Mouse (Mus musculus): ENCODE results near the gene Jam3. TPM values are rescaled to one million over a fixed set of nuclear protein-coding genes. Genes with fewer than 3 reads are reported as not detected.
A peak's percentile ranks its signal among the peaks of the same experiment; 100 is the strongest.

The Jam3 gene
- polyA plus RNA-seq, 1 experiment from 2014 or later: 163 TPM

GRCm38 (mm10) chr9:27140432-27141065 is 14.7 kb downstream of the Jam3 start:
- no peak for ATAC-seq (ENCODE audit: low FRiP score)
- no peaks in the 10 kb centered on the region for H3K4me1 ChIP-seq (replicated peaks; ENCODE audit: control insufficient read depth, insufficient read depth, low read length)
- peaks cover 6% of the 10 kb centered on the region; the same call in 1 of the 2 replicates for H3K36me3 ChIP-seq (ENCODE audit: control insufficient read depth, insufficient read depth, low read length)

GRCm38 (mm10) chr9:27136651-27137050 is 18.6 kb downstream of the Jam3 start:
- no peak for DNase-seq (ENCODE audit: low spot score)
- Histone ChIP-seq H3K9ac (ENCODE audit: low read depth, low read length) (no peak overlapping the region), H3K9me3 (ENCODE audit: control insufficient read depth, low read length) (no peaks in the 10 kb centered on the region), H3K4me2 (replicated peaks; ENCODE audit: low read depth, low read length) (no peak overlapping the region), H3K4me3 (ENCODE audit: low read depth, low read length) (no peak overlapping the region), H3K27me3 (ENCODE audit: control insufficient read depth, insufficient read depth, low read length) (no peaks in the 10 kb centered on the region), H3K36me3 (ENCODE audit: control insufficient read depth, insufficient read depth, low read length) (peaks cover 3% of the 10 kb centered on the region; the same call in 1 of the 2 replicates), H3K4me1 (replicated peaks; ENCODE audit: control insufficient read depth, insufficient read depth, low read length) (no peaks in the 10 kb centered on the region), H3K27ac (ENCODE audit: low read depth, low read length) (no peak overlapping the region)
- WGBS: 93% methylated on average over 8 of the region's 8 CpGs
- no peak for ATAC-seq (ENCODE audit: low FRiP score)

More at GRCm38 (mm10) chr9:27140432-27141065, 14.7 kb downstream of the Jam3 start:
- Histone ChIP-seq H3K4me2 (replicated peaks; ENCODE audit: low read depth, low read length) (no peak overlapping the region), H3K9ac (ENCODE audit: low read depth, low read length) (no peak overlapping the region), H3K27me3 (ENCODE audit: control insufficient read depth, insufficient read depth, low read length) (no peaks in the 10 kb centered on the region), H3K4me3 (ENCODE audit: low read depth, low read length) (no peak overlapping the region), H3K27ac (ENCODE audit: low read depth, low read length) (no peak overlapping the region), H3K9me3 (ENCODE audit: control insufficient read depth, low read length) (no peaks in the 10 kb centered on the region)
- WGBS: 96% methylated on average over 10 of the region's 10 CpGs
- no peak for DNase-seq (ENCODE audit: low spot score)

- Histone ChIP-seq H3K27me3 (ENCODE audit: control insufficient read depth, insufficient read depth, low read length) (no peaks in the 10 kb centered on the region), H3K4me1 (replicated peaks; ENCODE audit: control insufficient read depth, insufficient read depth, low read length) (no peaks in the 10 kb centered on the region), H3K9ac (ENCODE audit: low read depth, low read length) (no peak overlapping the region), H3K4me3 (ENCODE audit: low read depth, low read length) (no peak overlapping the region), H3K36me3 (ENCODE audit: control insufficient read depth, insufficient read depth, low read length) (no peaks in the 10 kb centered on the region), H3K27ac (ENCODE audit: low read depth, low read length) (no peak overlapping the region), H3K9me3 (ENCODE audit: control insufficient read depth, low read length) (no peaks in the 10 kb centered on the region), H3K4me2 (replicated peaks; ENCODE audit: low read depth, low read length) (no peak overlapping the region)
- DNase-seq (ENCODE audit: low spot score) (no peak), ATAC-seq (ENCODE audit: low FRiP score) (no peak)
- WGBS: 92% methylated on average over 7 of the region's 7 CpGs
Observed at GRCm38 (mm10) chr9:27135372-27135771, 19.8 kb downstream of the Jam3 start.

GRCm38 (mm10) chr9:27134410-27134809 is 20.8 kb downstream of the Jam3 start:
- H3K27me3 ChIP-seq (ENCODE audit: control insufficient read depth, insufficient read depth, low read length): no peaks in the 10 kb centered on the region
- ATAC-seq (ENCODE audit: low FRiP score): no peak
- H3K9me3 ChIP-seq (ENCODE audit: control insufficient read depth, low read length): no peaks in the 10 kb centered on the region
- DNase-seq (ENCODE audit: low spot score): peak; percentile 51
- no peak overlapping the region for H3K27ac ChIP-seq (ENCODE audit: low read depth, low read length)
- H3K4me1 ChIP-seq (replicated peaks; ENCODE audit: control insufficient read depth, insufficient read depth, low read length): no peaks in the 10 kb centered on the region
- no peaks in the 10 kb centered on the region for H3K36me3 ChIP-seq (ENCODE audit: control insufficient read depth, insufficient read depth, low read length)
- H3K4me2 ChIP-seq (replicated peaks; ENCODE audit: low read depth, low read length): no peak overlapping the region
- no peak overlapping the region for H3K9ac ChIP-seq (ENCODE audit: low read depth, low read length)
- no peak overlapping the region for H3K4me3 ChIP-seq (ENCODE audit: low read depth, low read length)
- WGBS: 83% methylated on average over 1 of the region's 1 CpGs

GRCm38 (mm10) chr9:27128629-27129028 is 26.6 kb downstream of the Jam3 start:
- no peaks in the 10 kb centered on the region for H3K4me1 ChIP-seq (replicated peaks; ENCODE audit: control insufficient read depth, insufficient read depth, low read length)
- DNase-seq (ENCODE audit: low spot score): no peak
- no peak overlapping the region for H3K4me2 ChIP-seq (replicated peaks; ENCODE audit: low read depth, low read length)
- no peaks in the 10 kb centered on the region for H3K36me3 ChIP-seq (ENCODE audit: control insufficient read depth, insufficient read depth, low read length)
- no peak overlapping the region for H3K4me3 ChIP-seq (ENCODE audit: low read depth, low read length)
- no peak overlapping the region for H3K9ac ChIP-seq (ENCODE audit: low read depth, low read length)
- H3K27me3 ChIP-seq (ENCODE audit: control insufficient read depth, insufficient read depth, low read length): no peaks in the 10 kb centered on the region
- WGBS: 93% methylated on average over 4 of the region's 4 CpGs
- no peak overlapping the region for H3K27ac ChIP-seq (ENCODE audit: low read depth, low read length)
- ATAC-seq (ENCODE audit: low FRiP score): no peak
- no peaks in the 10 kb centered on the region for H3K9me3 ChIP-seq (ENCODE audit: control insufficient read depth, low read length)

GRCm38 (mm10) chr9:27126543-27126942 is 28.7 kb downstream of the Jam3 start:
- Histone ChIP-seq H3K9me3 (ENCODE audit: control insufficient read depth, low read length) (no peaks in the 10 kb centered on the region), H3K4me1 (replicated peaks; ENCODE audit: control insufficient read depth, insufficient read depth, low read length) (0 out of 2 replicates have a peak, but pooled peaks cover 2% of the 10 kb centered on the region), H3K9ac (ENCODE audit: low read depth, low read length) (no peak overlapping the region), H3K36me3 (ENCODE audit: control insufficient read depth, insufficient read depth, low read length) (no peaks in the 10 kb centered on the region), H3K27ac (ENCODE audit: low read depth, low read length) (no peak overlapping the region), H3K27me3 (ENCODE audit: control insufficient read depth, insufficient read depth, low read length) (no peaks in the 10 kb centered on the region), H3K4me3 (ENCODE audit: low read depth, low read length) (no peak overlapping the region), H3K4me2 (replicated peaks; ENCODE audit: low read depth, low read length) (no peak overlapping the region)
- DNase-seq (ENCODE audit: low spot score): no peak
- ATAC-seq (ENCODE audit: low FRiP score): no peak
- 92% methylated on average over 6 of the region's 6 CpGs for WGBS

GRCm38 (mm10) chr9:27125450-27125849 is 29.8 kb downstream of the Jam3 start:
- no peaks in the 10 kb centered on the region for H3K27me3 ChIP-seq (ENCODE audit: control insufficient read depth, insufficient read depth, low read length)
- no peak for ATAC-seq (ENCODE audit: low FRiP score)
- WGBS: 55% methylated on average over 6 of the region's 6 CpGs
- H3K36me3 ChIP-seq (ENCODE audit: control insufficient read depth, insufficient read depth, low read length): no peaks in the 10 kb centered on the region
- no peak overlapping the region for H3K27ac ChIP-seq (ENCODE audit: low read depth, low read length)
- H3K4me1 ChIP-seq (replicated peaks; ENCODE audit: control insufficient read depth, insufficient read depth, low read length): 0 out of 2 replicates have a peak, but pooled peaks cover 2% of the 10 kb centered on the region
- no peaks in the 10 kb centered on the region for H3K9me3 ChIP-seq (ENCODE audit: control insufficient read depth, low read length)
- no peak overlapping the region for H3K9ac ChIP-seq (ENCODE audit: low read depth, low read length)
- no peak overlapping the region for H3K4me3 ChIP-seq (ENCODE audit: low read depth, low read length)
- no peak overlapping the region for H3K4me2 ChIP-seq (replicated peaks; ENCODE audit: low read depth, low read length)
- no peak for DNase-seq (ENCODE audit: low spot score)

GRCm38 (mm10) chr9:27123947-27124346 is 31.3 kb downstream of the Jam3 start:
- H3K9me3 ChIP-seq (ENCODE audit: control insufficient read depth, low read length): no peaks in the 10 kb centered on the region
- 0 out of 2 replicates have a peak, but pooled peaks cover 2% of the 10 kb centered on the region for H3K4me1 ChIP-seq (replicated peaks; ENCODE audit: control insufficient read depth, insufficient read depth, low read length)
- no peak overlapping the region for H3K9ac ChIP-seq (ENCODE audit: low read depth, low read length)
- WGBS: 76% methylated on average over 2 of the region's 2 CpGs
- H3K27ac ChIP-seq (ENCODE audit: low read depth, low read length): no peak overlapping the region
- no peaks in the 10 kb centered on the region for H3K27me3 ChIP-seq (ENCODE audit: control insufficient read depth, insufficient read depth, low read length)
- no peak overlapping the region for H3K4me2 ChIP-seq (replicated peaks; ENCODE audit: low read depth, low read length)
- no peak for DNase-seq (ENCODE audit: low spot score)
- H3K36me3 ChIP-seq (ENCODE audit: control insufficient read depth, insufficient read depth, low read length): no peaks in the 10 kb centered on the region
- no peak for ATAC-seq (ENCODE audit: low FRiP score)
- H3K4me3 ChIP-seq (ENCODE audit: low read depth, low read length): no peak overlapping the region

- no peaks in the 10 kb centered on the region for H3K9me3 ChIP-seq (ENCODE audit: control insufficient read depth, low read length)
- H3K4me2 ChIP-seq (replicated peaks; ENCODE audit: low read depth, low read length): no peak overlapping the region
- no peak overlapping the region for H3K27ac ChIP-seq (ENCODE audit: low read depth, low read length)
- DNase-seq (ENCODE audit: low spot score) (no peak), ATAC-seq (ENCODE audit: low FRiP score) (0 out of 2 replicates have a peak, but pooled peaks have one; percentile 39)
- H3K27me3 ChIP-seq (ENCODE audit: control insufficient read depth, insufficient read depth, low read length): no peaks in the 10 kb centered on the region
- H3K9ac ChIP-seq (ENCODE audit: low read depth, low read length): no peak overlapping the region
- no peak overlapping the region for H3K4me3 ChIP-seq (ENCODE audit: low read depth, low read length)
- H3K36me3 ChIP-seq (ENCODE audit: control insufficient read depth, insufficient read depth, low read length): no peaks in the 10 kb centered on the region
- 71% methylated on average over 4 of the region's 4 CpGs for WGBS
- 0 out of 2 replicates have a peak, but pooled peaks cover 2% of the 10 kb centered on the region for H3K4me1 ChIP-seq (replicated peaks; ENCODE audit: control insufficient read depth, insufficient read depth, low read length)
Observed at GRCm38 (mm10) chr9:27122963-27123362, 32.3 kb downstream of the Jam3 start.

All from hindbrain, embryonic 11.5 days (tissue).